Mouse (Mus musculus) frontal cortex, adult (tissue): Measurements from ENCODE around the gene Rai1.
A peak's percentile ranks its signal among the peaks of the same experiment; 100 is the strongest.

Experiments used
- ATAC-seq: cut with Nextera tagmentation; 2 replicates; pipeline ENCODE4 v1.9.2; 2017; ENCODE audit warnings: mild to moderate bottlenecking, moderate library complexity, mixed read lengths; ENCODE audit not compliant: low TSS enrichment

The Rai1 gene

GRCm38 (mm10) chr11:60127863-60128512, 23.2 kb downstream of the Rai1 start:
- ATAC-seq: no peak

- ATAC-seq: no peak
Measured at GRCm38 (mm10) chr11:60130516-60130915, 25.7 kb downstream of the Rai1 start.

- no peak for ATAC-seq
Measured at GRCm38 (mm10) chr11:60132061-60132460, 27.2 kb downstream of the Rai1 start.

GRCm38 (mm10) chr11:60136491-60136890, 31.7 kb downstream of the Rai1 start:
- no peak for ATAC-seq

- no peak for ATAC-seq
Measured at GRCm38 (mm10) chr11:60137170-60137569, 32.4 kb downstream of the Rai1 start.

GRCm38 (mm10) chr11:60139141-60139733, 34.4 kb downstream of the Rai1 start:
- peak; percentile 32 for ATAC-seq

GRCm38 (mm10) chr11:60139734-60140371, 35.0 kb downstream of the Rai1 start:
- peak; percentile 60 for ATAC-seq

- ATAC-seq: no peak
Measured at GRCm38 (mm10) chr11:60140586-60141284, 35.9 kb downstream of the Rai1 start.

GRCm38 (mm10) chr11:60141285-60141608, 36.4 kb downstream of the Rai1 start:
- ATAC-seq: no peak

- ATAC-seq: no peak
Measured at GRCm38 (mm10) chr11:60143086-60143485, 38.3 kb downstream of the Rai1 start.

GRCm38 (mm10) chr11:60146170-60146569, 41.4 kb downstream of the Rai1 start:
- ATAC-seq: no peak

GRCm38 (mm10) chr11:60148591-60148990, 43.8 kb downstream of the Rai1 start:
- ATAC-seq: no peak

- ATAC-seq: no peak
Measured at GRCm38 (mm10) chr11:60149086-60149485, 44.3 kb downstream of the Rai1 start.

- ATAC-seq: no peak
Measured at GRCm38 (mm10) chr11:60150677-60151076, 45.9 kb downstream of the Rai1 start.

- ATAC-seq: no peak
Measured at GRCm38 (mm10) chr11:60152339-60152738, 47.5 kb downstream of the Rai1 start.

- no peak for ATAC-seq
Measured at GRCm38 (mm10) chr11:60153936-60154335, 49.1 kb downstream of the Rai1 start.

- no peak for ATAC-seq
Measured at GRCm38 (mm10) chr11:60155690-60156089, 50.9 kb downstream of the Rai1 start.

- peak; percentile 76 for ATAC-seq
Measured at GRCm38 (mm10) chr11:60158271-60158670, 53.5 kb downstream of the Rai1 start.

GRCm38 (mm10) chr11:60159955-60160354, 55.1 kb downstream of the Rai1 start:
- no peak for ATAC-seq

GRCm38 (mm10) chr11:60160454-60161114, 55.8 kb downstream of the Rai1 start:
- ATAC-seq: no peak

- ATAC-seq: no peak
Measured at GRCm38 (mm10) chr11:60161146-60161874, 56.5 kb downstream of the Rai1 start.

- ATAC-seq: no peak
Measured at GRCm38 (mm10) chr11:60162547-60162946, 57.7 kb downstream of the Rai1 start.
